Mouse (Mus musculus) left cerebral cortex, postnatal 14 days (tissue): ENCODE measurements at regions not wholly inside any gene's neighbourhood (a gene's known extent, or its start where the extent isn't known, plus 50 kb on each side); places are given as distances from the start of the nearest gene placed in this dataset.

ENCODE experiments used
- DNase-seq, 2 experiments: peaks; one replicate each; pipeline ENCODE4 v3.0.0; 2021 to 2022; ENCODE audit warnings: low spot score in 2 of 2, mixed read lengths in 1 of 2
- intact Hi-C: fragments of 180-260 bp; cut with DNase I; formaldehyde crosslinking; loops from one replicate; pipeline ENCODE4 v1.15.1; 2025

DNA sequence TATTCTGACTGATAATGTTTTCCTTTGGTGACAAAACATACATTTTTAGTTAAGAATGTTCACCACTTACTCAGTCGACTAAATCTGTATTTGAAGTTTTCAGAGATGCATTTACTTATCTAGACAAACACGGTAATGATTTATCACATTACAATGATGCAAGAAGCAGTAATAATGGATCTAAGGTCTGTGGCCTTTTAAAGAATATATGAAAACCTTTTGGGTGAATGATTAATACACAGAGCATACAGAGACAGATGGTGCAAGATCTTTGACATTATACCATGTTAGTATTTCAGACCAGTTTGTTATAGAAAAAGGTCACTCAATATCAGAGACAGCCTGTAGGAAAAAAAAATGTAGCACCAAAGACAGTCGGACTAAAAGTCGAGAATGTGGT is 1004.2 kb upstream of the Ncam2 start:
- intact Hi-C loops: no loop called here
- no peak for DNase-seq

DNA sequence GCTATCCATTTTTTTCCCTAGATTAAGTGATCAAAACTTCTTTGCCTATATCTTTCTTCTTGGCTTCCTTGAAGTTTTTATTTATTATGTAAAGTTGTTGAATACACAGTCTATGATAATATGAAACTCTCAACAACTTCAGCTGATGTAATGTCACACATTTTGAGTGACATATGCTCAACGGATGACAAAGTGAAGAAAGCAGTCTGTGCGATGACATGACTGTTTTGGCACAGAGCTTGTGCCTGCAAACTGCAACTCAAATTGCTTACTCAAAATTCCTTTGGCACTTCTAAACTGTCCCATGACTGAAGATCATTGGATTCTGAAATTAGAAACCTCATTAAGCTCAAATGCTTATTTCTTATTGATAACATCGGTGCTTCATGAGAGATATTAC is 997.7 kb upstream of the Ncam2 start:
- DNase-seq: no peak
- intact Hi-C loops: no loop called here

DNA sequence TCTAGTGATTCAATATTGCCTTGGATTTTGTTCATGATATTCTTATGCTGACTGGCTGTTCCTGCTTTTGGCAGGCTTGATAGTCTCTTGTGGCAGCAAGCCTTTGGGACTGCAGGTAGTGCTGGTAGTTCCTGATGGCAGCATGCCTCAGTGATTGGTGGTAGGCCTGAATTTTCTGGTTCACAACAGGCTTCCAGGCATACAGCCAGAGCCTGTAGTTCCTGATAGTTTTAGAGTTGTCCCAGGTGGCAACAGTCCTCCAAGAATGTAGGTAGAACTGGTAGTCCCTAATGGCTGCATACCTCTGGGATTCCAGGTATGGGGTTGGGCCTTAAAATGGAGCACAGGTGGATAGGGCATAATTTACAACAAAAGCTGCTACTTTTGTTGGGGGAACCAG is 987.7 kb upstream of the Ncam2 start:
- intact Hi-C loops: no loop called here

DNA sequence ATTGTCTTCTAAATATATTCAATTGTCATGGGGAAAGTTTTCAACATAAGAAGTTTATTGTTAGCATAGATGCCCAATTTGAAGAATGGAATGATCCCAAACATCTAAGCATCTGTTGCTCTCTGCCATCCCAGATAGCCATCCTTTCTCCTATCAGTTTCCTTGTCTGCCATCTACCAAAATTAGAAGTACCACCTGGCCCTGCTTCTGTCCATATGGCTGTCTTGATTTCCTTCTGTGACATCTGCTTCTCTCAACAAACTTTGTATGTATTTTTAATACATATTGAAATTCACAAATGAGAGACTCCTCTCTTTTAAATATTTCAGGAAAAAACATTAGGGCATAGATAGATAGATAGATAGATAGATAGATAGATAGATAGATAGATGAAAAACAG is 945.1 kb upstream of the Ncam2 start:
- intact Hi-C loops: no loop called here
- DNase-seq: peak in 1 of 2 experiments; percentile 17

More for the DNA sequence above, 987.7 kb upstream of the Ncam2 start:
- no peak for DNase-seq

DNA sequence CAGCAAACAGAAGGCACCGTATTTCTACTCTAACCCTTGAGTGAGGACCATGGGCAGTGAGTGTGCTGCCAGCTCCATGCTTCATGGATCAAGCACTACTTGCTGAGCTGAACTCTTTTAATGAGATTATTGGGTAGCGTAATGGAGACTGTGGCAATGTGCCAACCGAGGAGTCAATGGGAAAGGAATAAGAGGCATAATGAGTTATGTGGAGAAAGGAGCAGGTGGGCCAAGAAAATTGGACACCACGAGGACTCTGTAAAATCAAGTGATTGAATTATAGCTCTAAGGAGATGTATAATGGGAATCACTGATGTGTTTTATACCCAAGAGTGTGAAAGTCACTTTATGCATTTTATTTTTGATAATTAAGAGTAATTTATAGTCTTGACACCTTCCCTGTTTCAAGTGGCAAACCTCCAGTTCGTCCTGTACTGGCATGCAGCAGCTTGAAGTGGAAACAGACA is 934.3 kb upstream of the Ncam2 start:
- no peak for DNase-seq
- intact Hi-C loops: no loop called here

DNA sequence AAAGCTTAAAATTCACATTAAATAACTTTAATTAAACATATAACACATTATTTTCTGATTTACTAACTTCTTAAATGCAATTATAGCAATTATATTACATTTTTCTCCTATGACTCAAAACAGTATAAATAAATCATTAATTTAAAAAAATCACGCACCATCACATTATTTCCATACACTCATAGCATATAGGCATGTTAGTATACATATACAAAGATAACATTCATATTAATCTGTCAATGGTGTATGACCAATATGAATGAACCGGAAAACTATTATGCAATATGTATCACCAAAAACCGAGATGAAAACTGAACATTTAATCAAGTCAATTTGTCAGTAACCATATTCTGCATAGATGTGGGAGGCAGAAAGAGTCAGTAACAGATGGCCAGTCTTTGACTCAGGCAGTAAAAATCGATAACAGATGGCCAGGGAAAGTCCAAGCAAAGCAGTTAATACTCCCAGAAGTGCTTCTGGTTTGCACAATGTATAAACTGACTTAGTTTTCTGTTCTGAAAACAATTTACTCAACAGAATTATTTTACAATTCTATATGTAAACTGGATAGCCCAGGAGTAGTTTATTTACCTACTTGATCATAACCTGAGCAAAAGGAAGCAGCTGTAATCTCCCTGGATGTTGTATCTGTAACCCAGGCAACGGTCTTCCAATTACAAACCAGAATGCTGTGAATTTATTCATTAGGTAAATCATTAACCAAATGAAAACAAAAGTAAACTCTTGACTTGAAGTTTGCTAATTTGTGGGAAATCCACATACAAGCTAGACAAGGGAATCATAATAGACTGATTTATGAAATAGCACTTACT is 928.0 kb upstream of the Ncam2 start:
- intact Hi-C loops: no loop called here
- DNase-seq: peak in 1 of 2 experiments; percentile 3
